Mouse (Mus musculus) G1E (cell line): Measurements from ENCODE around the gene Kyat1. TPM values are rescaled to one million over a fixed set of nuclear protein-coding genes. Genes with fewer than 3 reads are reported as not detected.
"Not testable (repeated sequence)": the region's sequence is repeated elsewhere in the genome, so short reads cannot be mapped to it uniquely, and the experiment has no call there.

Experiments
- ATAC-seq: 2 replicates; pipeline ENCODE4 v1.8.0; 2016; ENCODE audit warnings: mild to moderate bottlenecking; ENCODE audit not compliant: insufficient number of reproducible peaks, poor library complexity, low FRiP score, severe bottlenecking; ENCODE audit errors: extremely low read depth
- DNase-seq: peaks from one replicate; pipeline ENCODE4 v3.0.0; 2012; ENCODE audit warnings: low spot score
- H3K27me3 ChIP-seq: 2 replicates; pipeline ENCODE4 v1.6.1; 2012; ENCODE audit warnings: mild to moderate bottlenecking, low read length, inconsistent platforms; ENCODE audit not compliant: insufficient read depth
- H3K36me3 ChIP-seq: replicated peaks from 2 replicates; pipeline ENCODE3; 2012; ENCODE audit warnings: mild to moderate bottlenecking, inconsistent platforms
- H3K4me1 ChIP-seq: 2 replicates; pipeline ENCODE4 v1.6.1; 2012; ENCODE audit warnings: low read depth, low read length, inconsistent platforms, mixed read lengths; ENCODE audit not compliant: insufficient read depth
- H3K4me3 ChIP-seq: 2 replicates; pipeline ENCODE4 v1.5.1; 2012; ENCODE audit warnings: low read depth, mild to moderate bottlenecking, inconsistent platforms, low read length, moderate library complexity, mixed read lengths
- H3K9me3 ChIP-seq: replicated peaks from 2 replicates; pipeline ENCODE4 v1.6.1; 2012; ENCODE audit warnings: inconsistent platforms
- CTCF ChIP-seq: IDR thresholded peaks from 2 replicates; pipeline ENCODE4 v1.5.1; 2012; ENCODE audit warnings: low read depth, low read length, inconsistent platforms, mixed read lengths
- GATA1 ChIP-seq: IDR thresholded peaks from 2 replicates; pipeline ENCODE4 v1.6.1; 2012; ENCODE audit warnings: borderline replicate concordance, low read length, inconsistent platforms, mixed read lengths
- GATA2 ChIP-seq: IDR thresholded peaks from 2 replicates; pipeline ENCODE4 v1.6.1; 2012; ENCODE audit warnings: low read depth, low read length, inconsistent platforms, borderline replicate concordance
- POLR2AphosphoS5 ChIP-seq: IDR thresholded peaks from 2 replicates; pipeline ENCODE4 v1.6.1; 2012; ENCODE audit warnings: low read depth, low read length, inconsistent platforms; ENCODE audit not compliant: insufficient replicate concordance
- TAL1 ChIP-seq: conservative IDR thresholded peaks from 2 replicates; pipeline ENCODE4 v1.6.1; 2012; ENCODE audit warnings: low read depth, low read length, inconsistent platforms, mixed read lengths
- polyA plus RNA-seq: library from polyadenylated mRNA; stranded (reverse); fragments of >175 nt; gene quantifications from 2 replicates; pipeline ENCODE4 v1.2.3, GENCODE M21; 2012
- total RNA-seq, 2 experiments: library from RNA; stranded (forward) in 1 of 2; stranded (reverse) in 1 of 2; fragments of 200-1000 nt in 1 of 2; fragments of >200 nt in 1 of 2; fragmentation: Nextera tagmentation in 1 of 2; gene quantifications; 2 replicates each; pipeline ENCODE4 v1.2.3; 2014 to 2017

Kyat1 gene
- total and polyA plus RNA-seq, 3 experiments = 12.3 to 13.7 (median 12.3) TPM

GRCm38 (mm10) chr2:30147466-30147865 is 58.2 kb downstream of the Kyat1 start:
- no peaks in the 10 kb centered on the region for H3K4me1 ChIP-seq
- no peak for TF ChIP-seq TAL1
- no peak for TF ChIP-seq GATA1
- H3K9me3 ChIP-seq = no peaks in the 10 kb centered on the region
- H3K27me3 ChIP-seq = no peaks in the 10 kb centered on the region
- no peak overlapping the region for H3K4me3 ChIP-seq
- H3K36me3 ChIP-seq = peaks cover 97% of the 10 kb centered on the region
- ATAC-seq (no peak), DNase-seq (no peak)

- no peaks in the 10 kb centered on the region for H3K9me3 ChIP-seq
- ATAC-seq (no peak), DNase-seq (no peak)
- peaks cover 95% of the 10 kb centered on the region for H3K36me3 ChIP-seq
- H3K27me3 ChIP-seq = no peaks in the 10 kb centered on the region
- TF ChIP-seq CTCF = no peak
- TF ChIP-seq GATA1 = no peak
- no peak for TF ChIP-seq GATA2
- TF ChIP-seq TAL1 = no peak
- no peak for TF ChIP-seq POLR2AphosphoS5
- no peak overlapping the region for H3K4me3 ChIP-seq
- H3K4me1 ChIP-seq = no peaks in the 10 kb centered on the region; the same call in 1 of the 2 replicates
Observed at GRCm38 (mm10) chr2:30144436-30144835, 61.2 kb downstream of the Kyat1 start.

GRCm38 (mm10) chr2:30140021-30140420 is 65.6 kb downstream of the Kyat1 start:
- ATAC-seq, H3K4me3 ChIP-seq, H3K27me3 ChIP-seq, H3K9me3 ChIP-seq, DNase-seq: not testable (repeated sequence)
- H3K4me1 ChIP-seq = peaks cover 25% of the 10 kb centered on the region
- peaks cover 95% of the 10 kb centered on the region for H3K36me3 ChIP-seq

- Histone ChIP-seq H3K4me3 (no peak overlapping the region; the same call in 1 of the 2 replicates), H3K9me3 (no peaks in the 10 kb centered on the region; the same call in 1 of the 2 replicates), H3K27me3 (no peaks in the 10 kb centered on the region), H3K36me3 (peaks cover 60% of the 10 kb centered on the region), H3K4me1 (peaks cover 48% of the 10 kb centered on the region)
- ATAC-seq (no peak), DNase-seq (no peak)
- TF ChIP-seq TAL1 = no peak
Observed at GRCm38 (mm10) chr2:30136458-30136857, 69.2 kb downstream of the Kyat1 start.

Other genes with a start within 250 kb of the Kyat1 start
- 25.6 and 25.7 TPM in 2 replicates for gene Sptan1, start 240.3 kb downstream of the Kyat1 start, total RNA-seq (2014; fragmentation: Nextera tagmentation)
- 49.4 and 53.2 TPM in 2 replicates for gene Sptan1, start 240.3 kb downstream of the Kyat1 start, total RNA-seq (2017)
- 8.8 and 9.3 TPM in 2 replicates for gene Sptan1, start 240.3 kb downstream of the Kyat1 start, polyA plus RNA-seq
- gene Wdr34, start 157.0 kb downstream of the Kyat1 start, total RNA-seq (2014; fragmentation: Nextera tagmentation) = 15.1 and 17.9 TPM in 2 replicates
- gene Wdr34, start 157.0 kb downstream of the Kyat1 start, total RNA-seq (2017) = 9.6 and 13.5 TPM in 2 replicates
- 35.5 and 38.4 TPM in 2 replicates for gene Wdr34, start 157.0 kb downstream of the Kyat1 start, polyA plus RNA-seq
- gene Set, start 148.5 kb downstream of the Kyat1 start, total RNA-seq (2014; fragmentation: Nextera tagmentation) = 751 and 948 TPM in 2 replicates
- 667 and 849 TPM in 2 replicates for gene Set, start 148.5 kb downstream of the Kyat1 start, total RNA-seq (2017)
- 806 and 885 TPM in 2 replicates for gene Set, start 148.5 kb downstream of the Kyat1 start, polyA plus RNA-seq
- gene Pkn3, start 128.2 kb downstream of the Kyat1 start, total RNA-seq (2014; fragmentation: Nextera tagmentation) = 1.6 and 2.4 TPM in 2 replicates
- 4.5 and 5.9 TPM in 2 replicates for gene Pkn3, start 128.2 kb downstream of the Kyat1 start, total RNA-seq (2017)
- 13.3 and 14.5 TPM in 2 replicates for gene Pkn3, start 128.2 kb downstream of the Kyat1 start, polyA plus RNA-seq
- 25.4 and 29.4 TPM in 2 replicates for gene Zdhhc12, start 112.2 kb downstream of the Kyat1 start, total RNA-seq (2014; fragmentation: Nextera tagmentation)
- 9.5 and 10.3 TPM in 2 replicates for gene Zdhhc12, start 112.2 kb downstream of the Kyat1 start, total RNA-seq (2017)
- 31.0 and 31.4 TPM in 2 replicates for gene Zdhhc12, start 112.2 kb downstream of the Kyat1 start, polyA plus RNA-seq
- 25.1 and 25.8 TPM in 2 replicates for gene Zer1, start 81.3 kb downstream of the Kyat1 start, total RNA-seq (2014; fragmentation: Nextera tagmentation)
- 9.7 and 10.4 TPM in 2 replicates for gene Zer1, start 81.3 kb downstream of the Kyat1 start, total RNA-seq (2017)
- gene Zer1, start 81.3 kb downstream of the Kyat1 start, polyA plus RNA-seq = 13.2 and 18.9 TPM in 2 replicates
- gene Tbc1d13, start 72.1 kb downstream of the Kyat1 start, total RNA-seq (2014; fragmentation: Nextera tagmentation) = 30.2 and 38.6 TPM in 2 replicates
- 38.0 and 38.5 TPM in 2 replicates for gene Tbc1d13, start 72.1 kb downstream of the Kyat1 start, total RNA-seq (2017)
- gene Tbc1d13, start 72.1 kb downstream of the Kyat1 start, polyA plus RNA-seq = 24.5 and 25.2 TPM in 2 replicates
- 1.1 and 2.4 TPM in 2 replicates for gene Endog, start 34.4 kb downstream of the Kyat1 start, total RNA-seq (2014; fragmentation: Nextera tagmentation)
- 7.8 and 8.3 TPM in 2 replicates for gene Endog, start 34.4 kb downstream of the Kyat1 start, total RNA-seq (2017)
- 36.0 and 43.2 TPM in 2 replicates for gene Endog, start 34.4 kb downstream of the Kyat1 start, polyA plus RNA-seq
- gene Spout1, start 27.4 kb downstream of the Kyat1 start, total RNA-seq (2014; fragmentation: Nextera tagmentation) = 20.3 and 24.2 TPM in 2 replicates
- gene Spout1, start 27.4 kb downstream of the Kyat1 start, total RNA-seq (2017) = 24.6 and 27.0 TPM in 2 replicates
- 51.3 and 57.0 TPM in 2 replicates for gene Spout1, start 27.4 kb downstream of the Kyat1 start, polyA plus RNA-seq
- 21.7 and 22.4 TPM in 2 replicates for gene Lrrc8a, start 31.9 kb upstream of the Kyat1 start, total RNA-seq (2014; fragmentation: Nextera tagmentation)
- 6.7 and 7.4 TPM in 2 replicates for gene Lrrc8a, start 31.9 kb upstream of the Kyat1 start, total RNA-seq (2017)
- gene Lrrc8a, start 31.9 kb upstream of the Kyat1 start, polyA plus RNA-seq = 3.3 and 5.0 TPM in 2 replicates
- 1.8 and 2.6 TPM in 2 replicates for gene Gm28035, start 34.7 kb upstream of the Kyat1 start, total RNA-seq (2014; fragmentation: Nextera tagmentation)
- 0.12 TPM in 1 of 2 replicates, not detected in the other for gene Gm28035, start 34.7 kb upstream of the Kyat1 start, total RNA-seq (2017)
- 3.3 and 4.2 TPM in 2 replicates for gene Gm28035, start 34.7 kb upstream of the Kyat1 start, polyA plus RNA-seq
- 24.6 and 27.5 TPM in 2 replicates for gene Phyhd1, start 60.4 kb upstream of the Kyat1 start, total RNA-seq (2014; fragmentation: Nextera tagmentation)
- 0.66 and 0.93 TPM in 2 replicates for gene Phyhd1, start 60.4 kb upstream of the Kyat1 start, total RNA-seq (2017)
- gene Phyhd1, start 60.4 kb upstream of the Kyat1 start, polyA plus RNA-seq = 1.4 and 1.8 TPM in 2 replicates
- not detected in 2 replicates for gene Gm28038, start 75.2 kb upstream of the Kyat1 start, total RNA-seq (2014; fragmentation: Nextera tagmentation)
- gene Gm28038, start 75.2 kb upstream of the Kyat1 start, total RNA-seq (2017) = not detected in 2 replicates
- gene Gm28038, start 75.2 kb upstream of the Kyat1 start, polyA plus RNA-seq = not detected in 2 replicates
- 5.0 TPM in 2 replicates for gene Dolk, start 80.5 kb upstream of the Kyat1 start, total RNA-seq (2014; fragmentation: Nextera tagmentation)
- gene Dolk, start 80.5 kb upstream of the Kyat1 start, total RNA-seq (2017) = 16.1 and 16.9 TPM in 2 replicates
- gene Dolk, start 80.5 kb upstream of the Kyat1 start, polyA plus RNA-seq = 6.1 and 7.2 TPM in 2 replicates
- 62.8 and 77.7 TPM in 2 replicates for gene Nup188, start 80.5 kb upstream of the Kyat1 start, total RNA-seq (2014; fragmentation: Nextera tagmentation)
- gene Nup188, start 80.5 kb upstream of the Kyat1 start, total RNA-seq (2017) = 22.1 and 24.4 TPM in 2 replicates
- gene Nup188, start 80.5 kb upstream of the Kyat1 start, polyA plus RNA-seq = 89.5 and 106 TPM in 2 replicates
- gene Sh3glb2, start 153.5 kb upstream of the Kyat1 start, total RNA-seq (2014; fragmentation: Nextera tagmentation) = 20.8 and 24.8 TPM in 2 replicates
- 31.3 and 47.2 TPM in 2 replicates for gene Sh3glb2, start 153.5 kb upstream of the Kyat1 start, total RNA-seq (2017)
- gene Sh3glb2, start 153.5 kb upstream of the Kyat1 start, polyA plus RNA-seq = 23.3 and 24.9 TPM in 2 replicates
- gene Miga2, start 158.4 kb upstream of the Kyat1 start, total RNA-seq (2014; fragmentation: Nextera tagmentation) = 9.5 and 12.0 TPM in 2 replicates
- gene Miga2, start 158.4 kb upstream of the Kyat1 start, total RNA-seq (2017) = 9.2 and 13.5 TPM in 2 replicates
- gene Miga2, start 158.4 kb upstream of the Kyat1 start, polyA plus RNA-seq = 8.1 and 9.0 TPM in 2 replicates
- 16.0 and 17.3 TPM in 2 replicates for gene Dolpp1, start 186.4 kb upstream of the Kyat1 start, total RNA-seq (2014; fragmentation: Nextera tagmentation)
- gene Dolpp1, start 186.4 kb upstream of the Kyat1 start, total RNA-seq (2017) = 23.2 and 25.0 TPM in 2 replicates
- gene Dolpp1, start 186.4 kb upstream of the Kyat1 start, polyA plus RNA-seq = 25.8 and 28.0 TPM in 2 replicates
- 28.6 and 44.4 TPM in 2 replicates for gene Crat, start 210.0 kb upstream of the Kyat1 start, total RNA-seq (2014; fragmentation: Nextera tagmentation)
- gene Crat, start 210.0 kb upstream of the Kyat1 start, total RNA-seq (2017) = 16.1 and 17.2 TPM in 2 replicates
- gene Crat, start 210.0 kb upstream of the Kyat1 start, polyA plus RNA-seq = 34.2 and 43.2 TPM in 2 replicates
- 87.0 and 106 TPM in 2 replicates for gene Ptpa, start 210.2 kb upstream of the Kyat1 start, total RNA-seq (2014; fragmentation: Nextera tagmentation)
- gene Ptpa, start 210.2 kb upstream of the Kyat1 start, total RNA-seq (2017) = 74.1 and 81.5 TPM in 2 replicates
- 502 and 583 TPM in 2 replicates for gene Ptpa, start 210.2 kb upstream of the Kyat1 start, polyA plus RNA-seq